Mouse (Mus musculus): ENCODE data around the gene Ptbp1. TPM values are rescaled to one million over a fixed set of nuclear protein-coding genes. Genes with fewer than 3 reads are reported as not detected.

Gene Ptbp1
- total RNA-seq (2014; fragmentation: Nextera tagmentation) (497 and 526 TPM in 2 replicates), total RNA-seq (2017) (211 and 216 TPM in 2 replicates)

DNA sequence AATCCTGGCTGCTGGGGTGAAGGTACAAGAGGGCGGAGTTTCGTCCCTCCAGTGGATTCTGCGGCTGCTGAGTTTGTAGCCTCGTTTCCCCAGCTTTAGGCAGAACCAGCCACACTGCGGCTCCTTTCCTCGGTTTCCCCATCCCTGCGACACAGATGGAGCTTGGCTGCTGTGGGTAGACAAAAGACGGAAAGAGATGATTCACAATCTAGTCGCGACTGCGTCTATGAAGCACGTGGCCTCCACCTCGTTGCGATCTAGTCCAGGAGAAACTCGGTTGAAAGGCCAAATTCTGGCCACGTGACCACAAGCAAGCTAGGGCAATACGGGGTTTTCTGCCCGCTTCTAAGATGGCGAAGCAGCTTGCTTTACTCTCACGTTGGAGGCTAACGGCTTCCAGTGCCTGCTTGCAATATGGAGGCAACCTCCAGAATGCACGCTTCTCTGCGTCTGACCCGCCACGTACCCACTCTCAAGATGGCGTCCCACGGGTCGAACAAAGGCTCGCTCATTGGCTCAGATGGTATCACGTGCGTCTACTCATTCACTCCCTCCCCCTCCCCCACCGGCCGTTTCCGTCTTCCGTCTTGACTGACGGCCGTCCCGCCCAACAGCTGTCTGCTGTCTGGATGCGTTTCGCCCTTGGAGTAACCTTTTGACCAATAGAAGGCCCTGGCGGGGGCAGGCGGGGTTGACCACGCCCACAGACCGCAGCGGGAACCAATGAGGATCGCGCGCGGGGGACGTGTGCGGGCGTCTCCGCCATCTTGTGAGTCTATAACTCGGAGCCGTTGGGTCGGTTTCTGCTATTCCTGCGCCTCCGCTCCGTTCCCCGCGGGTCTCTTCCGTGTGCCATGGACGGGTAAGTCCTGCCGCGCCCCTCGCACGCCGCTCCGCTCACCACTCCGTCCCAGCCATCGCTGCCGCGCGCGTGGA, at the start of gene Ptbp1:
Gene Ptbp1, plus strand, starts transcription at position 568 of the 936 bp plus-strand sequence.
- ATAC-seq (replicated peaks; ENCODE audit: poor library complexity, severe bottlenecking), result peak; percentile 67

DNA sequence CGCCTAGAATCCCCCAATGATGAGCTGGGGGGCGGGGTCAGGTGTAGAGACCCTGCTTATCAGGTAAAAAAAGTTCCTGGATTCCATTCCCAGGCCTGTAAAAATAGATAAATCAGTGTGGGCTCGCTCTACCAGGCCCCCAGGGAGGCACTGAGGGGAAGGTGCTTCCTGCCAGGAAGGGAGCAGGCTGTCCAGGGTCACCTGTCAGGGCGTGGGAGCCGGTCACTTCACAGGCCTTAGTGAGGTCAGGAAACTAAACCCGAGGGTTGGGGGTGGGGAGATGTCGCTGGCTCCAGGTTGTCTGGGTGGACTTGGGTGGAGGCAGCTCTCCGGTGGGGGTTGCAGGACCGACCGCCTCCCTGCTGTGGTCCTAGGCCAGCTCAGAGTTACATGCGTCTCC, 48.6 kb upstream of the Ptbp1 start:
- no peak for ATAC-seq (replicated peaks; ENCODE audit: poor library complexity, severe bottlenecking)

DNA sequence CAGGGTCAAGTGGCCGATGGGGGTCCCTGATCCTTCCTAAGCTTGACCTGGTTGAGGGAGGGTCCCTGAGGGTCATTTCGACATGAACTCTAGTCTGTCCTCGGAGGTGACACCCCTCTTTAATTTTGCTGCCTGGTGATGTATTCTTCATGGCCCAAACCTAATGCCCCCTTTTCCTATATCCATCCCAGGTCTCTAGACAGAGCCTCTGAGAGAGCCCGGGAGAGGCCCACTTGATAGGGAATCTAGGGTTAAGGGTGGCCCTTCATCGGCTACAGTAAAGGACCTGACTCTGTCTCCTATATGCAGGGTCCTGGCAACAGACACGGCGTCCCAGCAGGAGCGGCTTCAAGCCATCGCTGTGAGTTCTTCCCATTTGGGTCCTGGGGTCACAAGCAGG, 47.9 kb upstream of the Ptbp1 start:
- ATAC-seq (replicated peaks; ENCODE audit: poor library complexity, severe bottlenecking), result no peak

DNA sequence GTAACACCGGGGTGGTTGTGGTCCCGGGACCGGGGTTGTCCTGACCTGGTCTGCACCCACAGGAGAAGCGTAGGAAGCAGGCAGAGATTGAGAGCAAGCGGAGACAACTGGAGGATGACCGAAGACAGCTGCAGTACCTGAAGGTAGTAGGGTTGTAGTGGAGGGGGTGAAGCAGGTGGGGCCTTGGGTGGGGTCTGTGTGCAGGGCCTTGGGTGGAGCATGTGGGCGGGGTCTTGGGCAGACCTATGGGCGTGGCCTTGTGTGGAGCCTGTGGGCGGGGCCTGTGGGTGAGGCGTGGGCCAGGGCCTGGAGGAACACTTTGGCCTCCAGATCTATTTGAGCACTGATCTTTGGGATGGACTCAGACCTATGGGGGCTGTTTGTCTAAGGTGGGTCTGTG, 47.3 kb upstream of the Ptbp1 start:
- ATAC-seq (replicated peaks; ENCODE audit: poor library complexity, severe bottlenecking), result 0 out of 2 replicates have a peak, but pooled peaks have one; percentile 44

DNA sequence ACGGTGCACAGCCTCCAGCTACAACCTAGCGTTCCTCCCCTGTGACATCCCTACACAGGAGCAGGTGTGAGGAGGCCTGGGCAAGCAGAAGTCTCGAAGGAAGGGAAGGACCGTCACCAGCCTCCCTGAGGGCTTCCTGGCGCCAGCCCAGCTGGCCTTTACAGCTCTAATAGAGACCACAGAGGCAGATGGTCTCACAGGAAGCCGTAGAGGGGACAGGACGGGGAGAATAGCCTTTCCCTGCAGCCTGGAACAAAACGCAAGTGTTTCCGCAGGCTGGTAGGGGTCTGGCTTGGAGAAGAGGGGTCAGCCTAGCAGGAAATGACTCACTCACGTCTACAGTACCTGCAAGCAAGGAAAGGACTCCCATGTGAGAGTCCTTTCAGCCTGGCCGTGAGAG, 46.4 kb upstream of the Ptbp1 start:
- no peak for ATAC-seq (replicated peaks; ENCODE audit: poor library complexity, severe bottlenecking)

DNA sequence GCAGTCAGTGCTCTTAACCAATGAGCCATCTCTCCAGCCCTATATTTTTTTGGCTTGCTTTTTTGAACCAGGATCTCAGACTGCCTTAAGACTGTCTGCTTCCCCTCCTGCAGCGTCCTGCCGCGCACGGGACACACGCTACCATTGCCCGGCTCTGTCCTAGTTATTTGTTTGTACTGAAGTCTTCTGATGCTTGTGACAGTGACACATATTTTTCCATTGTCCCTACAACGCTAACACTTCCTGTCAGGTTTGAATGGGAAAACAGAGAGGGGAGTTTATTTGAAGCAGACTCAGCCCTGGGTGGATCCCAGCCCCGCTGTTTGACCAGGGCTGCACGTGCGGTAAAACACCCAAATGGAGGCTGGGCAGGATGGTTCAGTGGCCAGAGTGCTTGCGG, 45.5 kb upstream of the Ptbp1 start:
- no peak for ATAC-seq (replicated peaks; ENCODE audit: poor library complexity, severe bottlenecking)

DNA sequence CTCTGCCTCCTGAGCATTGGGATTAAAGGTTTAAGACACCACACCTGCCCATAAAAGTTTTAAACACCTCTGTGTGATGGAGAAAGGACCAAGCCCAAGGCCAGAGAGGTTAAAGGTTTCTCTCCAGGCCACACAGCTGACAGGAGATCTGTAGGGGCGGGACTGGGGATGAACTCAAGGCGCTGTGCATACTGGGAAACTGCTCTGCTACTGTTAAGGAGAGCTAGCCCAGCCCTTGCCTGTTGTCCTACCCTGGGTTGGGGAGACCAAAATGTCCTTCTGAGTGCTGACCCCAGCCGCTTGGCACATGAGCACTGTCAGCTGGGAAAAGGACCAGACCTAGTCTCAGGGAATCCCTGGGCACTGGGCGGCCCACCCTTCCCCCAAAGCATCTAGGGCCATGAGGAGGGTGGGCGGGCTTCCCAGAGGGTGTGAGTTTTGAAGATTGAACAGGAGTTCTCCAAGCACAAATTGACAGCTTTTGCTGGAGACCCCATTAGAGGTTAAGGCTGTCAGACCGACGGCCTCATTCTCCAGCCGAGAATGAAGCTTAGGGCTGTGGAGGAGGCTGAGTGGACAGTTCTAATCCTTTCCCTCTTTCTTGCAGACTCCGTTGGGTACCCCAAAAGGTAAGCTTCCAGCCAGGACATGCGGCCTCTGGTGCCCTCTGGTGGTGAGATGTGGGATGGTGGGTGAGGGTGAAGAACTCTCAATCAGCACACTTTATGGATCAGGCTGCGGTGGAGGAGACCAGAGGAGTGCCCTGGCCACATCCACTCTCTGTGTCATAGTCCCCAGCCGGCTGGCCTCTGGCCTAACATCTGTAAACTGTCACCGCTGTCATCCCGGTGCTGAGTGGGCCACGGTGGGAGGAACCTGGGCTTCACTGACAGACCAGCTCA, 42.2 kb upstream of the Ptbp1 start:
- ATAC-seq (replicated peaks; ENCODE audit: poor library complexity, severe bottlenecking), result peak; percentile 91

DNA sequence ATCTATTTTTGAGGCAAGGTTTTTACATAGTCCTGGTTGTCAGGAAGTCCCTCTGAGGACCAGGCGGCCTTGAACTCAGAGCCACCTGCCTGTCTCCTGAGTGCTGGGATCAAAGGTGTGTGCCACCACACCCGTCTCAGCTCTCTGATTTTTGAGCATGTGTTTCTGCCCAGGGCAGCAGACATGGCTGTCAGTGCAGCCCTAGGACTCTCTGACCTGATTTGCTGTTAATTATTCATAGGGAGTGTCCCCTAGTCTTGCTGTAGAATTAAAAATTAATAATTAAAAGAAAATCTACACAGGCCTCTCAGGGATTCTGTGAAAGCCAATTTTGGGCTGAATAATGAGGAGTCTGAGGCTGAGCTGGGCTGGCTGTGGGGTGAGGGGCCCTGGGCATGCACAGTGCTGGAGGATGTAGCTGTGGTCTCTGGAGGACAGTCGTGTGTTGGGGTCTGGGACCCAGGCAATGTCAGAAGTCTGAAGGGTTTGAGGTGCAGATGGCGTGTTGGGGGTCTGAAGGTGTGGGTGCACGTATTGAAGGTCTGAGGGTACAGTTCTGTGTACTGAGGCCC, 39.9 kb upstream of the Ptbp1 start:
- no peak for ATAC-seq (replicated peaks; ENCODE audit: poor library complexity, severe bottlenecking)

DNA sequence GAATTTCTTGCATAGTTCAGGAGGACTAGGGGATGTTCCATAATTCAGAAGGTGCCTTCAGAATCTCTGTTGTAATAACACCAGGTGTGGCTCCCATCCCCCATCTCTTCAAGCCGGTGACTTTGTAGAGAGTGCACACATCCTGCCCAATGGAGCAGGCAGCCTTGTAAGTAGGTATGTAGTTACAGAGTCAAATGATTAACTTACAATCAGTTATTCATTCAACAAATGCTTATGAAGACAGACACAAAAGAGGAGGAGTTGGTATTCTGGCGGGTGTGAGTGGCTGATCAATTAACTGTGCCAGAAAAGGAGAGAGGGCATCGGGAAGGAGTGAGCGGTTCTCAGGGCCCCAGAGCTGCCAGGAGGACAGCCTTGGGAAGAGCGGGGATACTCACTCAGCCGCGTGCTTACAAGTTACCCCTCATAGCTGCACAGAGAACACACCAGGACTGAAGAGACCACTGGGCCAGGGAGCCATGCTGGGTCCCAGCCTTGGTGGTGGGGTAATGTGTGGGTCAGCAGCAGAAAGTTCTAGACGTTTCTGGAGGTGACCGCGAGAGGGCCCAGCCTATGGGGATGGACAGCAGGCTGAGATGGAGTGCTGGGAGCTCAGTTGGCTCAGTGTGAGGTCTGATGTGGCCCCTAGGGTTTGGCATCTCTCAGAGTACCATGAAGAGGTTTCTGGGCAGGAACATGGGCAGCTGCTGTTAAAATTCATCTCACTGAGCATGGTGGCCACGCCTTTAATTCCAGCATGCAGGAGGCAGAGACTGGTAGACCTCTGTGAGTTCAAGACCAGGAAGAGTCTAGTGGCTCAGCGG, 38.3 kb upstream of the Ptbp1 start:
- no peak for ATAC-seq (replicated peaks; ENCODE audit: poor library complexity, severe bottlenecking)

DNA sequence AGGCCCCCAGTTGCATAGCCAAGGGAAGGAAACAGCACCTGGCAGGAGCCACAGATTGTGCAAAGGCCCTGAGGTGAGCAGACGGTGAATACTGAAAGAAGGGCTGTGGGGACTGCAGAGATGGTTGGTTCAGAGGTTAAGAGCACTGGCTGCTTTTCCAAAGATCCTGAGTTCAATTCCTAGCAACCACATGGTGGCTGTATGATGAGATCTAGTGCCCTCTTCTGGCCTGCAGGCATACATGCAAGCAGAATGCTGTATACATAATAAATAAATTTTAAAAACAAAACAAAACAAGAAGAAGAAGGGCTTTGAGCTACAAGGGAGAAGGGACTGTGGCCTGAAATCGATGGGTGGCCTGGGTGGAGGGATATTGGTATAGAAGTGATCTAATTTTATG, 37.1 kb upstream of the Ptbp1 start:
- ATAC-seq (replicated peaks; ENCODE audit: poor library complexity, severe bottlenecking), result no peak

DNA sequence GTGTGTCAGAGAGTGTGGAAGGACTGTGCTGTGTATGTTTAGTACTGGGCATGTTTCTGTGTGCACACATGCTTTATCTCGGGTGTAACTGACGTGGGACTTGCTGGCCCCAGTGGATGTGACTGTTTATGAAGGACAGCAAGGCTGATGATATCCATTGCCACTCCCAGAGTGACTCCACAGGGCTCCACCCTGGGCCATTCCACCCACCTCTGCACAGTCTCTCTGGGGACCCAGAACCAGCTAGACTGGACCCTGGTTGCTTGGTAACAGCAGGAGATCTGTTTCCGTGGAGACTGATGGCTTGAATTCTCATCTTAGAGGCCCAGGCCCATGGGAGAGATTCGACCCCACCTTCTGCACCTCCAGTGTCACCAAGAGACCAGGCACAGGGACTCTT, 36.0 kb upstream of the Ptbp1 start:
- ATAC-seq (replicated peaks; ENCODE audit: poor library complexity, severe bottlenecking), result no peak

DNA sequence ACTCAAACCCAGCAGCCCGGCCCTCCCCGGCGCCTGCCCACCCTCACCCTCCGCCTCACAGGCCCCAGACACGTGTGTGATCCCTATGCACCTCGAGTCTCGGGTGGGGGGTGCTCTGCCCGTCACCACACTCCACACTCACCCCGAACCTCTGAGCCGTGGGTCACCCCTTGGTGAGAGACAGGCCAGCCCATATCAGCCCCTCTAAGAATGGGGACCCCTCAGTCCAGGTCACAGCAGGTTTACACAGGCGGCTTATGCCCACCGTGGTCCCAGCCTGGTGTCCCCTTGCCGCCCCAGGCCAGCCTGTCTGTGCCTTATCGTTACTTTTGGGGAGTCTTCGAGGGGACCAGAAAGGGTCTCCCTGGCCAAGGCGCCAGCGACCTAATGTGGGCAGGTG, 34.6 kb upstream of the Ptbp1 start:
- ATAC-seq (replicated peaks; ENCODE audit: poor library complexity, severe bottlenecking), result no peak

DNA sequence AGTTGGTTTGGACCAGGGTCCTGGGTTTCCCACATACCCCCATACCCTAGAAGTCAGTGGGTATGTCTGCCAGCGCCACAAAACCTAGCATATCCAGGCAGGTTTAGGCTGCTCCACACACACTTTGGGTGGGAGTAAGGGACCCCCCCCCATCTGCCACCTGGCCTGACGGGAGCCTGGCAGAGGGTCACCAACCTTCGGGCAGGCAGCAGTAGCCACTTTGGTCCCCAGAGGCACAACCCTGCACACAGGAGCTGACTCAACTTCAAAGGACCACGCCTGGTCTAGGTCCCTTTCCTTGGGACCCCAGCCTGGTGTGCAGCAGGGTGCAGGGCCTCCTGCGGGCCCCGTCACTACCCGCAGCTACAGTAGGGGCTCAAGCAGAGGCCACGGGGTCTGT, 34.0 kb upstream of the Ptbp1 start:
- no peak for ATAC-seq (replicated peaks; ENCODE audit: poor library complexity, severe bottlenecking)

DNA sequence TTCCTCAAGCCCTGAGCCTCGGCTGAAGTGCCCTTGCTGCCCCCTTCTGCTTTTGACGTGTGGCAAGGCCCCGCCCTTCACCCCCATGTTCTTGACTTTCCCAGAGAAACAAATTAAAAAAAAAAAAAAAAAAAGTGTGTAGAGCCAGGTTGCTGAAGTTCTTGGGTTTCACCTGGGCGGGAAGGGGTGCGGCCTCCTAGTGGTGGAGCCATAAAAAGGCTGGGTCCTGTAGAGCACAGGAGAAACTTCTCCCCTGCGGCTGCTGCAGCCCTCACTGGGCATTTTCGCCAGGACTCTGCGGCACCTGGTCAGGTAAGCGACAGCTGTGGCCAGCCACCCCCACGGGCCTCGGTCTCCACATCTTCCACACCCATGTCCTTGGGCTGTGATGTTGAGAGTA, 33.4 kb upstream of the Ptbp1 start, which contains the start of gene Misp:
Gene Misp, plus strand, starts transcription at position 208 of the 400 bp plus-strand sequence.
- no peak for ATAC-seq (replicated peaks; ENCODE audit: poor library complexity, severe bottlenecking)

DNA sequence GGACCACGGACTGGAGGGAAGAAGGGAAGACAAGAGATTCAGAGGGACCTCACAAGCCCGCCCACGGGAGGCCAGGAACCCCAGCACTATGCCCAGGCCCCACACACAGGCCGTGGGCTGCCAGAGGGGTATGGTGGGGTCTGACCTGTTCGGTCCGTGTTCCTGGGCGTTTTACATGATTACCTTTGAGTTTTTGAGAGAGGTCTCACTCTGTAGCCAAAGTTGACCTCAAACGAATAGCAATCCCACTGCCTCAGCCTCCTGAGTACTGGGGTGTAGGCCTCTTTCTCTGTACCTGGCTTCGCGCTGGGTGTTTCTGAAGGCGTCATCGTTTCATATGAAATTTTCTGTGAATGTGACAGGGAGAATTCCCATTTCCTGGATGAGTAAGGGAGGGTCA, 32.5 kb upstream of the Ptbp1 start:
- ATAC-seq (replicated peaks; ENCODE audit: poor library complexity, severe bottlenecking), result no peak

DNA sequence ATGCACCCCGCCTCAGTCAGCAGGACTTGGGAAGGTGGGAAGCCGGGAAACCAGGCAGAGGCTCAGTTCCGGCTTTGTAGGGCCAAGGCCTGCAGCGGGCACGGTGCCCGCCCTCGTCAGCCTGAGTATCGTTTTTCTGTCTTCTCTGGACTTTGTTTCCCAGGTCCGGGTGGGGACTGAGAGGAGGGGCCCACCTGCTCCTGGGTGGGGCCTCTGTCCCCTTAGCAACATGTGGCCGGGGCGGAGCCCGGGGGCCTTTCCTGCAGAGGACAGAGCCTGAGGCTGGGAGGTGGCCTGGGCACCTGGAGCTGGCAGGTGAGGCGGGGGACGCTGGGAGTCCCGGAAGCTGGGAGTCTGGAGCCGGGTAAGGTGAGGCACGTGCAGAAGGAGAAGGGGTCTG, 31.9 kb upstream of the Ptbp1 start:
- no peak for ATAC-seq (replicated peaks; ENCODE audit: poor library complexity, severe bottlenecking)

DNA sequence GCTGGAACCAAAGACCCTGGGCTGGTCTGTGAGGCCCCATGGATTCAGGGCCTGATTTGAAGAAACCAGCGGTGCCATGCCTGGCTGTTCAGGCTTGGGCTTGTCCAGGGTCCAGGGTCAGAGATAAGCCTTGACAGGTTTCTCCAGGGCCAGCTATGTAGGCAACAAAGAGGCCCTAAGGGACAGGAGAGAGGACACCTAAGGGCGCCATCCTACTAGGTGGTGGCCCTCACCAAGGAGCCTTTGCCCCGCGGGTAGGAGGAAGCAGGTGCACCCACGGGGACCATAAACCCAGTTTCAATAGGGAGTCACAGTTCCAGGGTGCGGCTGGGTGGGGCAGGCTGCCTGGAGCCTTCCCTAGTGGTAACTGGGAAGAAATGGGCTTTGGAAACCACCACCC, 31.2 kb upstream of the Ptbp1 start:
- ATAC-seq (replicated peaks; ENCODE audit: poor library complexity, severe bottlenecking), result no peak

DNA sequence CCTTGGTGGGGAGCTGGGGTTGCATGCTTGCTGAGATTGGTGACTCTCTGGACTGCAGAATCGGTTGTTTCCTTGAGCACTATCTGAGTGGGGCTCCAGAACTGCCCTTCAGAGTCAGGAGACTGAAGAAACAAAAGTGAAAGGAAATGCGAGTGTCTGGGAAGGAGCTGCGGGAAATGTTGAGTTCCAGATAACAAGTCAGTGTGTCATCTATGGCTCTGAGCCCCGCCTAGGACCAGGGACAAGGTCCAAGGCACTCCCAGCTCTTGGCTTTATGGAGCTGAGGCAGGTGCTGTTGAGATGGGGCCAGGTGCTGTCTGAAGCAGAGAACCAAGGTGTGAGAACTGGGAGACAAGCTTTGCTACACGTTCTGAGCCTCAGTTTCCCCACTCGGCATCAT, 29.8 kb upstream of the Ptbp1 start:
- 0 out of 2 replicates have a peak, but pooled peaks have one; percentile 20 for ATAC-seq (replicated peaks; ENCODE audit: poor library complexity, severe bottlenecking)

DNA sequence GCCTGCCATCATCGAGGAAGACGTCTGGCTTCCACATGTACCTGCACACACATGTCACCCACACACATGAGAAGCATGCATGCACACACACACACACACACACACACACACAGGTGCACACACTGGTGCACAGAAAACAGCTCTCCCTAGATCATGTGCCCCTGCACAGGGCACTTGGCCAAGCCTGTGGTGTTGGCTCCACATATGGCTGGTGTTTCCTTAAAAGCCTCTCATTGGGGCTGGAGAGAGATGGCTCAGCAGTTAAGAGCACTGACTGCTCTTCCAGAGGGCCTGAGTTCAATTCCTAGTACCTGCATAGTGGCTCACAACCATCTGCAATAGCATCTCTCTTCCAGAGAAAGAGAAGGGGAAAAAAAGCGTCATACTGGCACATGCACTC, 22.6 kb upstream of the Ptbp1 start:
- ATAC-seq (replicated peaks; ENCODE audit: poor library complexity, severe bottlenecking), result 0 out of 2 replicates have a peak, but pooled peaks have one; percentile 11

Measured in granulocyte monocyte progenitor cell, adult 5-6 weeks (primary cell).